Mouse (Mus musculus): ENCODE results near the gene Pla2r1.

Gene Pla2r1

GRCm38 (mm10) chr2:60405431-60405830 is 147.7 kb downstream of the Pla2r1 start:
- WGBS = 82% methylated on average over 5 of the region's 5 CpGs

- 81% methylated on average over 7 of the region's 7 CpGs for WGBS
Measured at GRCm38 (mm10) chr2:60404763-60405162, 148.3 kb downstream of the Pla2r1 start.

- 36% methylated on average over 5 of the region's 5 CpGs for WGBS
Measured at GRCm38 (mm10) chr2:60401694-60402093, 151.4 kb downstream of the Pla2r1 start.

- WGBS = 76% methylated on average over 6 of the region's 6 CpGs
Measured at GRCm38 (mm10) chr2:60393786-60394185, 159.3 kb downstream of the Pla2r1 start.

GRCm38 (mm10) chr2:60392286-60392685 is 160.8 kb downstream of the Pla2r1 start:
- WGBS = 90% methylated on average over 4 of the region's 4 CpGs

- WGBS = 88% methylated on average over 3 of the region's 3 CpGs
Measured at GRCm38 (mm10) chr2:60387363-60387762, 165.7 kb downstream of the Pla2r1 start.

GRCm38 (mm10) chr2:60386835-60387234 is 166.3 kb downstream of the Pla2r1 start:
- WGBS = 94% methylated on average over 2 of the region's 2 CpGs

- 66% methylated on average over 7 of the region's 7 CpGs for WGBS
Measured at GRCm38 (mm10) chr2:60384083-60384762, 168.9 kb downstream of the Pla2r1 start.

GRCm38 (mm10) chr2:60382858-60383669 is 170.0 kb downstream of the Pla2r1 start, which contains the start of gene Ly75:
Gene Ly75, minus strand, starts transcription at chr2:60383303.
- 6% methylated on average over 46 of the region's 46 CpGs for WGBS

- 79% methylated on average over 3 of the region's 3 CpGs for WGBS
Measured at GRCm38 (mm10) chr2:60382346-60382745, 170.8 kb downstream of the Pla2r1 start.

GRCm38 (mm10) chr2:60377260-60377659 is 175.8 kb downstream of the Pla2r1 start:
- WGBS = 86% methylated on average over 5 of the region's 5 CpGs

GRCm38 (mm10) chr2:60375608-60376107 is 177.4 kb downstream of the Pla2r1 start:
- WGBS = 95% methylated on average over 15 of the region's 15 CpGs

- 87% methylated on average over 8 of the region's 8 CpGs for WGBS
Measured at GRCm38 (mm10) chr2:60375126-60375525, 178.0 kb downstream of the Pla2r1 start.

- WGBS = 89% methylated on average over 5 of the region's 5 CpGs
Measured at GRCm38 (mm10) chr2:60370188-60370587, 182.9 kb downstream of the Pla2r1 start.

GRCm38 (mm10) chr2:60369454-60369853 is 183.7 kb downstream of the Pla2r1 start:
- 82% methylated on average over 4 of the region's 4 CpGs for WGBS

- 89% methylated on average over 7 of the region's 7 CpGs for WGBS
Measured at GRCm38 (mm10) chr2:60367871-60368270, 185.2 kb downstream of the Pla2r1 start.
